Mouse (Mus musculus) neutrophil, adult 5-6 weeks (primary cell): ENCODE measurements around the gene Cmss1. TPM values are rescaled to one million over a fixed set of nuclear protein-coding genes. Genes with fewer than 3 reads are reported as not detected.
A peak's percentile ranks its signal among the peaks of the same experiment; 100 is the strongest.

ENCODE experiments used
- ATAC-seq: fragments of 151-379, 151-347 bp; 2 replicates; pipeline ENCODE4 v1.8.0; 2017; ENCODE audit warnings: mild to moderate bottlenecking, moderate TSS enrichment; ENCODE audit not compliant: insufficient number of reproducible peaks, poor library complexity, low FRiP score, severe bottlenecking; ENCODE audit errors: extremely low read depth
- total RNA-seq: library from RNA; stranded (forward); fragments of 200-1000 nt; gene quantifications from 2 replicates; pipeline ENCODE4 v1.2.3, GENCODE M21; 2017

The Cmss1 gene
- total RNA-seq, 1 experiment from 2014 or later = 2.6 TPM

DNA sequence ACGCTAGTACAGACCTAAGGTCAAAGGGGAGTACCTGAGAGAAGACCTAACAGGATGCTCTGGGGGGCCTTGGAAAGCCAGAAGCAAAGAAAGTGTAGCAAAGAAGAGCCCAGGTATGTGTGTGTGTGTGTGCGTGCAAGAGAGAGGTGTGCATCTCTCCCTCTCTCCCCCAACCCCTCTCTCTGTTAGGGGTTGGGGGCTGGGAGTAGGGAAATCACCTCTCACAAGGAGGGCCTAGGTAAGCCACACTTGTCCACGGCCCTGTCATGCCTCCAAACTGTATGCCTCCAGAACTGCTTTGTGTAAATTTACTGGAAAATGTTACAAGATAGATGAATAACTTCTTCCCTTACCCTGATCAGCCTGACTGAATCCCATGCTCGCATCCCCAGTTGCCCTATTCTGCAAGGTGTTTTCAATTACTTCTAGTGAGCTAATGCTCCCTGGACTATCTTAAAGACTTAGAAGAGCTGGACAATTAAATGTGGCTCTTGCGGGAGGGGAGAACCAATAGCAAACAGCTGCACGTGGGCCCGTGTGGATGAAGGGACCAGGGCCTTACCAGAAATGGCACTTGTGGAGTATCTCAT, 231.3 kb downstream of the Cmss1 start:
- no peak for ATAC-seq

DNA sequence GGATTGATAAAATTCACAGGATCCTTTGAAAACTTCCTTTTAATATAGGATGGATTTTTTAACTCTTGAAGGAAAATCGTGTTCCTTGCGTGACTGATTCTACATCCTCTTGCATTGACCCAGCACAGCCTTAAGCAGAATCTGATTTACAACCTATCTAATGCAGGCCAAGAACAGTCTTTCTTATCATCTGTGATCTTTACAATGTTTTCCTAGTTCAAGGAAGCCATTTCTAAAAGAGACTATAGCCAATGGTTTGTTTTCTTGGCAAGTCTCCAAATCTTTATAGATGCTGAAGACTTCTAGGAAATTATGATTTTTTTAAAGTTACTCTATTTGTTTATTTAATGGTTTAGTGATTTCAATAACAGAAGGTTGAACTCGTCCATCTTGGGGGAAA, 234.5 kb downstream of the Cmss1 start:
- no peak for ATAC-seq

DNA sequence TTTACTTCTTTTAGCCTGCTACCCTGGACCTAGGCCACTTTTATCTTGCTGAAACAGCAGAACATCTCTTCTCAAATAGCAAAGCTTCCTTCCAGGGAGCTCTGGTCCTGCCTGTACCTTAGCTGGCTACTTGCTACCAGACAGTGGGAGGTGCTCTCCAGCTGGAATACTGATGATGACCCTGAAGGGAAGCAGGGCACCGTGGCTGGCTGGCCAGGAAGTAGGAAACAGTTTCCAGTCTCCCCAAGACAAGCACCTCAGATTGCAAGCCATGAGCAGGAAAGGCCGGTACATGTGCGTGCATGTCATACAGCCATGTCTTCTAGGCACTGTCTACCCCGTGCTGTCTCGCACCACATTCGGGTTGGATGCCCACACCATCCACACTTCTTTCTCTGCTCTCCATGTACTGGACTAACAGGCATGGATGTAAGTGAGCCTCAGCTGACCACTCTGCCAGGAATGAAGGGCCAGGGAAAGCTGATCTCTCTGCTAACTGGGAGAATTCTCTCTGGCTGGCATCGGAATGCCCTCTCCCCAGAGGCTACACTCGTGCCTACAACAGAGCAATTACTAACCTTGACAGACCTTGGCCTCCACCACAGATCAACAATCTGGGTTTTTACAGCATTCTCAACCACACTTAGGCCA, 236.7 kb downstream of the Cmss1 start:
- ATAC-seq = no peak

DNA sequence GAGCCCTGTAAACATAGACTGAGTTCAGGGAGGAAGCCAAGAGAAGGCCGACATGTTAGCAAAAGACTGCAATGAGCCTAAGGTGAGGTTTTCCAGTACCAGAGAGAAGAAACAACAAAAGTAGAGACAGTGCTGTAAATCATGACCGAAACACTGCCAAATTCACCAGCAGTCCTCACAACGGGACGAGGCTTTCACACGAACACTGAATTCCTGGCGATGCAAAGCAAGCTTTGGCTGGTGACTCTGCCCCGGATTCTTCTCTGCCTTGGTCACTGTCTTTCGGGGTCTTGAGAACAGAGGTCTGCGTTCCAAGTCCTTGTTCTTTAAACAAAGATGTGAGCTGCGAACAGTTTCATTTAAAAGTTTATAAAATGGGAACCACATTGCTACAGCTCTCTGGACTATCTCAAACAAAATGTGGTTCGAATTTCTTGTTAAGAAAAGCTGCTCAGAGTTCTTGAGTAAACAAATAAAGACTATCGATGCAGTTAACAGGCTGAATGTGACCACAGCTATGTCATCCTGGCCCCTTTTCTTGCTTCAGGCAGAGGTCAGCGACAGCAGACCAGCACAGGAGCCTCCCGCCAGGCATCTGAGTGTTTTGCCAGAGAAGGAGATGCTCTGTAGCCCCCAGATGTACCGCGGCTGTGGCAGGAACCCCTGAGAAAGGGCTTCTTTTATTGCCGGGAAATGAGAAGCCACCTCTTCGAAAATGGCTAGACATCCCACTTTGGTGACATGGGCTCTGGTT, 239.5 kb downstream of the Cmss1 start:
- ATAC-seq = no peak

DNA sequence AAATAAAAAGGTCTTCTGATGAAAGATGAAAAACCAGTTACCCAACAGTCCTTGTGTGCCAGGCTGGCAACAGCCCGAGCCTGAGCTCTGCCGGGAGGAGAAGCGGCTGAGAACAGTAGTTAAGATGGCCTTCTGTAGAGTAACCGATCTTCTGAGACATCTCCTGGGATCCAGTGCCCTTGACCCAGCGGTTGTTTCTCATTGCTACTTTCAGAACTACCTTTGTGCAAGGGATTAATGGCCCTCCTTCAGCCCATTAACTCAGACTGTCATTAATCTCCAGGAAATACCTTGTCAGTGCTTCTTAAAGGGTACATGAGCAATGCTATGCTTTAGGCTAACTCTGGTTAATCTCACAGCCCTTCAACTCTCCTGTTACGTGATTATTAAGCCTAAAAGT, 240.5 kb downstream of the Cmss1 start:
- ATAC-seq = no peak

DNA sequence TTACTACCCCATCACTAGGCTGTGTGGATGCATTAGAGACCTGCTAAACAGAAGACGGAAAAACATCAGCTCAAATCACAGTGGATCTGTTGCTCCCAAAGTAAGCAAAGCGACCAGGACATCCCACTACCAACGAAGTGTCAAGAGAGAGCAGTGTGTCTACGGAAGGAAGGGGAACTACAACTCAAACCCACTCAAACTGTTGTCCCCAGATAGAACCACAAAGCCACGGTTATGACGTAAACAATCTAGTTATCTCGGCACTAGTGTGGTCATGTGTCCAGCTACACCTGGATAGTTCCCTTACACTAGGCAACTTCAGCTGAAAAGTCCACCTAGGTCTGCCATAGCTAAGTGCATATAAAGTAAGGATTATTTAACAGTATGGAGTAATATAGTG, 242.2 kb downstream of the Cmss1 start:
- ATAC-seq = no peak

DNA sequence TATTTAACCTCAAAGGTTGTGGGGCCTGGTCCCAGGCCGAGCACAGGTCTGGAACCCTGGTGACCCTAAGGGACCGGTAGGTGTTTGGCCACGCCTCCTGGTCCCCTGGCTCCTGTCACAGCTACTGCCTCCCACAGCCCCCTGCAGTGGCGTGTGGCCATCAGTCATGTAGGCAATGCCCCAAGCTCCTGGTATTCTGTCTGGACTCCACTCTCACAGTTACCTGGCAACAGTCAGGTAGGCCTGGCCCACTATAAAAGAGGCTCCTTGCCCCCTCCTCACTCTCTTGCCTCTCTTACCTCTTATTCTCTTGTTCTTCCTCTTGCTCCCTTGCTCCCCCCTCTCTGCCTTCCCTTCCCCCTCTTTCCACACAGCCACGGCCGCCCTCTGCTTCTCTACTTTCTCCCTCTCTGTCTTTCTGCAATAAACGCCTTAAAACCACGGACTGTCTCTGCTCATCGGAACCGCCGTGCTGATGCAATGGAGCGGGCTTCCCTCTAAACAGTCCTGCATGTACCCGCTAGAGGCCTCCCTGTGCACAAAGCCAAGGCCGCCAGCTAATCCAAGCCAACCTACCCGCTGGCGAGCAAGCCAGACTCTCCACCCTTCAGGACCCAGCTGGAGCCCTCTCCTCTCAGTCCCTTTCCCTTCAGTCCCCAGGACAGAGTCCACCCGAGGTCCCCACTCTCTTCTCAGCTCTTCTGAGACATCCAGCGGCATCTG, 243.8 kb downstream of the Cmss1 start:
- peak; percentile 45; the same call in 1 of the 2 replicates for ATAC-seq

DNA sequence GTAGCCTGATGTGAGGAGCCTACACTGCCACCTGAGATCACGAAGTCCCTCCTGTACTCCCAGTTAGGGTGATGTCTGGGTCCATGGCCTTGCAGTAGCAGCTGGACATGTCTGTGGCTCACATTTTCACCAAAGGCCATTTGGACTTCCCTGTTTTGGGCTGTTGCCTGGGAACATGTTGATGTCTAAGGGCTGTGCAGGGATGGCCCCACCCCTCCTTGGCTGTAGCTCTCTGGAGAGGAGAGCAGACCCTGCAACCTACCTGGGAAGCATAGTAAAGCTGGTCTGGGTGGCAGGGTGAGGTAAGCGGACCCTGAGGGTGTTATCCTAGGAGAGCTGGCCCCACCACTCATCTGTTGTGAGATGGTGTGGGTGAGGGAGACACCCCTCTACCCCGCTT, 245.9 kb downstream of the Cmss1 start:
- no peak for ATAC-seq

DNA sequence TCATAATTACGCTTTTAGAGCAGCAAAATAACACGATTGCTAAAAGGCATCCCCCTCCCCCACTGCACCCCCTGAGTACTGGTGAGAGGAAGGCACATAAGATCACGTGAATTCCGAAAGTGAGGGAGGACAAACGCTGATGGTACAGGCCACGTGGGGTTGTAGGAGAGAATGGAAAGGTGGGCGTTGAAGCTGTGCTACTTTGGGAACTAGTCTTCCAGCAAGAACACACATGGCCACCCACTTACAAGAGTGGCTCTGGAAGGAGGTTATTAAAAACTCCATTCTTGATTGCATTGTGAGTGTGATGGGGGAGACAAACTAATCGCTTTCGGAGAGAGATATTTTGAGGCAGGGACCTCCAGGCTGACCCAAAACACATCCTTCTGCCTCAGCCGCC, 247.4 kb downstream of the Cmss1 start:
- ATAC-seq = no peak

DNA sequence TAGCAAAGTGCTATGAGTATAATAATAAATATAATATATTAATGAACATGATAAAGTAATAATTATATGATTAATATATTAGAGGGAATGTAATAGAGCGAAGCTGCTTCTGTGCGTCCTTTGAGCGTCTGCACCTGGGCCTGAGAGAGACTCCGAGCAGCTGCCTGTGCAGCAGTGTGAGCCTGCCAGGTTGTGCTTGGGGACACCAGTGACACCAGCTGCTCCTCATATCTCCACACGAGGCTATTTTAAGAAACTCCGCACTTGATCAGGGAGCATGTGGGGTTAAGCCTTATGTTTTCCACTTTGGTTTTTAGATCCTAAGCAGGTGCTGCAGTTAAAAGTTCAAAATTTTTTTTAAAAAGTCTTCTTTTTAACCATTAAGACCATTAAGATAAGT, 249.7 kb downstream of the Cmss1 start:
- no peak for ATAC-seq

DNA sequence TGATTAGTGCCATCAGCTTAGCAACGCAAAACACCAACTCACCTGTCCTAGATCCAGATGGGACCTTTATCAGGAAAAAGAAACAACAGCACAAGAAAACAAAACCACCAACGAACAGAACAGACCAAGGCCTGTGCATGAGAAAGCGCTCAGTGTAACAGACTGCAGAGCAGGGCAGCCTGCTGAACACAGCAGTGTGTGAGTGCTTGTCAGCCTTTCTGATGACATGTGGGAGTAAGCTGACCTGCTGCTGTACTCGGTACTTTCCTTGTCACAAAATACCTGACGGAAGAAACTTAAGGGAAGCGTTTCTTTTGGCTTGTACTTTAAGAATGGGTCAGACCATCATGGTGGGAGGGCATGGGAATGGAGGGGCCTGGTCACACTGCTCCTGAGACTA, 250.2 kb downstream of the Cmss1 start:
- no peak for ATAC-seq

DNA sequence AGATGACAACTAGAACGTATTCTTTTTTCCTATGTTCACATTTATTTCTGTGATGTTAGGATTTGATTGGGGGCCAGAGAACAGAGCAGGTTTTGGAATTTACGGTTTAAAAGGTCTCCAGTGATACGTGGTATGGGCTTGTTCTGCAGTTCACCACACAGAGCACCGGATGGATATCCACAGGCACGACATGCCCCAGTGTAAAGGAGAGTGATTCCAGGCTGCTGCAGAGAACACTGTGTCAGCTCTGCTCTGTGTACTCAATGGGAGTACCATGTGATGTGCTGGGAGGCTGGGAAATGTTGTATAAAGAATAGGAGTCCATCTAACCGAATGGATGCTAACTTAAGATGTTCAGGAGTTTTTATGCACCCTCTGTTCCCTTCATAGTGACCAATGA, 252.7 kb downstream of the Cmss1 start:
- ATAC-seq = no peak

DNA sequence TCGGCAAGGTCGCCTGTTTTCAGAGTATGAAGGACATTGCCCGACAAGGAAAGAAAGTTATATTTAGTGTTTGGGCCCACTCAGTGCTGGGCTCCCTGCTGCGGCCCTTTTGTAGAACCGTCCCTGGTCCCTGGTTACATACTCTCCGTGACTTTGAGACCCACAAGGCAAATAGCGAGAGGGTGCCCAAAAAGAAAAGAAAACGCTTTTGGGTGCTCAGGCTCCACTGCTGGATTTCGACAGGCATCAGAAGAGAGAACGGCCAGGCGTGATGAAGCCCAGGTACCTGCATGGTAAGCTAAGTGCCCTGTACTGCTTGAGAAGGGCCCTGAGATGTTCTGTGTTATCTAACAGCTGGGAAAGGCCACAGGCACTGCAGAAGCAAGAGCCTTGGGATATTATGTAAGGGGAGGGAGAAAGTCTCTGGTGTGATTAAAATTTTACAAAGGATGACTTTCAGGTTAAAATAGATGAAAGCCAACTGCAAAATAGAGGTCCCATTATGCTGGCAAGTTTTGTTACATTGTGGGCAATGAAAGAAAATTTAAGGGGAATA, 253.4 kb downstream of the Cmss1 start:
- no peak for ATAC-seq

DNA sequence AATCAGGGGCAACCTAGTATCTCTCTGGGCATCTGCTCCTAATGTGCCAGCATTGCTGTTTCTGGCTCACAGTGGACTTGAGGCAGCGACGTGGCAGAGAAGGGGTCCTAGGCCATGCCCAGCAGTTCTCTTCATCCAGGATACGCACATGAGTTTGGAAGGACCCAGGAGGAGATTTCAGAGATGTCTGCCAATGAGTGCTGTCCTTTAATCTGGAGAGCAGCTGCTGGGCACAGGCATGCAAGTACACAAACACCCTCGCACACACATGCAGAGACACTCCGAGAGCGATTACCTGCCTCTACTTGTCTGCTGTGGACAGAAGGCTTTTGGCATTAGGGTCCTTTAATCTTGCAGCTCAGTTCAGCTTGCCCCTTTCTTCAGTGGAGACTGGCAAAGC, 253.9 kb downstream of the Cmss1 start, which contains the start of gene Filip1l:
Gene Filip1l (plus strand): TSS at position 343 of the 400 bp plus-strand sequence.
- no peak for ATAC-seq

DNA sequence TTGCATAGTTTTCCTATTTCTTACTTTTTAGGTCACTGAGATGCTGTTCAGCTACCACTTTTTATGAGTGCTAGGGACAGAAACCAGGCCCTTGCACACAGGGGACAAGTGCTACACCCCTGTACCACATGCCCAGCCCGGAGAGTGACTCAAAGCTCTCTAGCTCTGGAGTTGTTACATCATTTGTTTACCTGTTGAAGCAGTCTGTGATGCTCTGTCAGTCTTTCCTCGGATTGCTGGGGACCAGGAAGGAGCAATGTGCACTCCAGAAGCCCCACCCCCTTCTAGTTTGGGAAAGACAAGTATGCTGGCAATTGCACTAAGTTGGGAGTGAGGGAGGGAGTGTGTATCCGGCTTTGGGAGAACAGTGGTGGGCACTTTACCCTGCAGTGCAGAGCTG, 257.0 kb downstream of the Cmss1 start:
- no peak for ATAC-seq

DNA sequence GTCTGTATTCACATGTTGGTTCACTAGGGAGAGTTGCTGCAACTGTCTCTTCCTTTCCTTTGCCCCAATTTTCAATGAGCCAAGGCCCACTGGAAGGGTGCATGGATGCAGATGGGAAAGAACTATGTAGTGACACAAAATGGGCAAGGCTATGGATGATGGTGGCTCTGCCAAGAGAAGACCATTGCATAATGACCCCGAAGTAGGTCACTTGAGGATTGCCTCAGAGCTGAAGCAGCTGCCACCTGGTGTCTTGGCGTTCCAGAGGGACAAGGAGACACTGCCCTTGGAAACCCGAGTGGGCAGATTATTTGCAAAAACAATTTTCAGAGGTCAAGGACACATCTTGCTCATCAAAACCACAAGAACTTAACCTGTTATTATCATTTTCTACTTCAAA, 257.6 kb downstream of the Cmss1 start:
- ATAC-seq = no peak

DNA sequence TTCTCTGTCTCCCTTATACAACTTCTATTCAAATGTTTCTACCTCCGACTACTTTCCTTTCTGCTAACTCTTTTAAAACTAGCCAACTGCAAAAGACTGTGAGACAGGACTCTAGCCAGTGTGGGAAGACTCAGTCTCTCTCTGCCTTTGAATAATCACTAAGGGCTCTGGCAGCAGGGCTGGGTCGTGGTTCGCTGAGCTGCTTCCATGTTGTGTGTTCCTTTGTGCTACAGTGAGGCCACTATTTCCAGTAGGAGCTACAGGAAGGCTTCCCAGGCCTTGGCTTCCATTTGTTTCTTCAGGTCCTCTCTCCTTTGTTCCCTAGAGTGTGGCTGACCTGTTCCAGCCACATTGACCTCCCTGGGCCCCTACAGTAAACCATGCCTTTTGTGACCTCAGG, 260.4 kb downstream of the Cmss1 start:
- ATAC-seq = no peak

DNA sequence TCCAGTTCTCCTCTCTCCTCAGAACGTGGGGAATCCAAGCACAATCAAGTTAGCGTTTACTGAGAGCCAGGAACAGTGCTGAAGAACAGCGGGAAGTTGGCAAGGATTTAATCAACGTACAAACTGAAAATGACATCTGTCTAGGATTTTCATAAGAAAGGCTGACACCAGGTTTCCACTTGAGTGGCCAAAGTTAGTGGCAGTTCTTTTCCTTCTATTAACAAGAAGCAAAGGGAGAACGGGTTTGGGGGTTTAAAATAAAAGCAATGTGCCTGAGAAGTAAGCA, 266.1 kb downstream of the Cmss1 start:
- ATAC-seq = no peak

DNA sequence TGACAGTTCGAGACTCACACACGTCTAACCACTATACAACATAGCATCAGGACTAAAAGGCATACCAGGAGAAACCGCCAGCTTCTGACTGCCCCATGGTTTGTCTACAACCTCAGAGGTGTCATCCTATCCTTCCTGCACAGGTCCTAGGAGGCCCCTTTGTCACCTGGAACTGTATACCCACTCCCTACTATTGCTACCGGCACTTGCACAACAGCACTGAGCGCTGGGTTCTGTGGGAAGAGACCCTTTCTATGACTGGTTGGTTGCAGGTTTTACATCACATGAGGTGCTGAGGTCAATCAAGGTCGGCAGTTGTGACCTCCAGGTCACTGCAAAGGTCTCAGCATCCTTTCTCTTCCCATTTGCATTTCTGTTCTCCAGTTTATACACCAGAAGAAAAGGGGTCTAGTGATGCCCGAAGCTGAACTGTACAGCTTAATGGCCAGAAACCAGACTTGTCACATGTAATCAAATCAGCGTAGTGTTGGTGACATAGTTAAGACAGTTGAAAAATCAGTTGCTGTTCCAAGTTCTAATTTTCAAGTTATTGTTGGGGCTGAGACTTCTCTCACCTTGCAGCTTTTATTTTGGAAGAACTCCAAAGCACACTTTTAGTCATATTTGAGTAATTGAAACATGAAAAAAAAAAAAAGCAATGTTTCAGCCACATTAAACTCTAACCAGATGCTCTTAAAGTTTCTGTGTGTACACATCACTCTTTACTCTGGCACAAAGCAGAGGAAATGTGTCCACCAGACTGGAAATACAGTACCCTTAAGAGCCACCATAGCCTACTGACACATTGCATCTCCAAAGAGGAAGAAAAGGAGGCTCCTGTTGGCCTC, 266.7 kb downstream of the Cmss1 start:
- no peak for ATAC-seq
